Mouse (Mus musculus) E14TG2a.4 (cell line): Measurements from ENCODE around the gene Aco1.

Experiments used
- CTCF ChIP-seq: conservative IDR thresholded peaks from 2 replicates; pipeline ENCODE4 v1.5.1; 2014; ENCODE audit warnings: low read length
- POU5F1 ChIP-seq: IDR thresholded peaks from 2 replicates; pipeline ENCODE4 v1.6.1; 2014; ENCODE audit warnings: low read length, borderline replicate concordance

GRCm38 (mm10) chr4:40134468-40135102 is 8.3 kb upstream of the Aco1 start:
- TF ChIP-seq CTCF (peak; percentile 58), POU5F1 (no peak)
